Mouse (Mus musculus) small intestine, adult 2 months (tissue): ENCODE results near the gene Gfod2.

Experiments used
- CTCF ChIP-seq: fragments of 200-500 bp; IDR thresholded peaks from 2 replicates; pipeline ENCODE4 v1.5.1; 2012; ENCODE audit warnings: low read depth, mild to moderate bottlenecking, control low read depth, inconsistent platforms, low read length, moderate library complexity, mixed read lengths; ENCODE audit not compliant: insufficient replicate concordance, insufficient read length; ENCODE audit errors: extremely low read depth
- POLR2A ChIP-seq: fragments of 200-500 bp; IDR thresholded peaks from 2 replicates; pipeline ENCODE4 v1.6.1; 2012; ENCODE audit warnings: low read depth, mild to moderate bottlenecking, control low read depth, inconsistent platforms, low read length, moderate library complexity

GRCm38 (mm10) chr8:105750606-105751005 lies 7.9 kb downstream of the Gfod2 start:
- TF ChIP-seq POLR2A (no peak), CTCF (no peak)
